Mouse (Mus musculus) MEL (cell line): Measurements from ENCODE around the gene Schip1. TPM values are rescaled to one million over a fixed set of nuclear protein-coding genes. Genes with fewer than 3 reads are reported as not detected.

Experiments used
- DNase-seq: peaks from one replicate; pipeline ENCODE4 v3.0.0; 2011; ENCODE audit warnings: low read depth, low spot score
- H3K27ac ChIP-seq: 2 replicates; pipeline ENCODE4 v1.5.1; 2012; ENCODE audit warnings: low read depth, mild to moderate bottlenecking, control low read depth, low read length, moderate library complexity; ENCODE audit not compliant: control insufficient read depth
- H3K27me3 ChIP-seq, 2 experiments: fragments of 150-350 bp in 1 of 2; sonication (generic) in 1 of 2; 2 replicates each; pipeline ENCODE4 v1.6.1; 2012; ENCODE audit warnings: low read length in 2 of 2, mild to moderate bottlenecking in 2 of 2, improper control_type of control experiment in 1 of 2, moderate library complexity in 1 of 2; ENCODE audit not compliant: insufficient read depth in 2 of 2, control insufficient read depth in 1 of 2
- H3K36me3 ChIP-seq, 2 experiments: 2 replicates each; pipeline ENCODE4 v1.6.1; 2012 to 2014; ENCODE audit warnings: low read length in 2 of 2, improper control_type of control experiment in 1 of 2, inconsistent platforms in 1 of 2, mild to moderate bottlenecking in 1 of 2; ENCODE audit not compliant: insufficient read depth in 2 of 2, control insufficient read depth in 1 of 2
- H3K4me1 ChIP-seq, 2 experiments: fragments of 150-350 bp in 1 of 2; sonication (generic) in 1 of 2; 2 replicates each; pipeline ENCODE4 v1.6.1; 2012; ENCODE audit warnings: low read length in 2 of 2, improper control_type of control experiment in 1 of 2, mild to moderate bottlenecking in 1 of 2; ENCODE audit not compliant: insufficient read depth in 2 of 2, control insufficient read depth in 1 of 2
- H3K4me3 ChIP-seq, 2 experiments: fragments of 150-350 bp in 1 of 2; sonication (generic) in 1 of 2; 2 replicates each; pipeline ENCODE4 v1.5.1; 2012; ENCODE audit warnings: low read depth in 2 of 2, low read length in 2 of 2, mild to moderate bottlenecking in 2 of 2, moderate library complexity in 2 of 2, control low read depth in 1 of 2, improper control_type of control experiment in 1 of 2; ENCODE audit not compliant: control insufficient read depth in 1 of 2, insufficient read depth in 1 of 2
- H3K79me2 ChIP-seq: 2 replicates; pipeline ENCODE4 v1.6.1; 2012; ENCODE audit warnings: mild to moderate bottlenecking, low read length, moderate library complexity; ENCODE audit not compliant: control insufficient read depth, poor library complexity, insufficient read depth
- H3K9ac ChIP-seq: 2 replicates; pipeline ENCODE4 v1.6.1; 2012; ENCODE audit warnings: low read depth, mild to moderate bottlenecking, control low read depth, low read length, moderate library complexity; ENCODE audit not compliant: control insufficient read depth, poor library complexity, severe bottlenecking
- H3K9me3 ChIP-seq: fragments of 150-350 bp; sonication (generic); replicated peaks from 2 replicates; pipeline ENCODE4 v1.6.1; 2012; ENCODE audit warnings: mild to moderate bottlenecking, low read length, improper control_type of control experiment, moderate library complexity; ENCODE audit not compliant: insufficient read depth
- BHLHE40 ChIP-seq: IDR thresholded peaks from 2 replicates; pipeline ENCODE4 v1.6.1; 2012; ENCODE audit warnings: low read depth, mild to moderate bottlenecking, inconsistent platforms, low read length, improper control_type of control experiment, borderline replicate concordance
- CHD1 ChIP-seq: IDR thresholded peaks from 2 replicates; pipeline ENCODE4 v1.6.1; 2012; ENCODE audit warnings: low read depth, mild to moderate bottlenecking, inconsistent platforms, low read length, improper control_type of control experiment
- CTCF ChIP-seq, 3 experiments: IDR thresholded peaks in 2 of 3; conservative IDR thresholded peaks in 1 of 3; 2 replicates each; pipeline ENCODE4 v1.5.1; 2011 to 2012; ENCODE audit warnings: low read length in 3 of 3, low read depth in 2 of 3, mild to moderate bottlenecking in 2 of 3, improper control_type of control experiment in 1 of 3, inconsistent platforms in 1 of 3, mixed read lengths in 1 of 3, moderate library complexity in 1 of 3; ENCODE audit not compliant: control insufficient read depth in 1 of 3, insufficient read depth in 1 of 3, poor library complexity in 1 of 3, severe bottlenecking in 1 of 3
- EP300 ChIP-seq, 2 experiments: IDR thresholded peaks; 2 replicates each; pipeline ENCODE4 v1.6.1; 2011; ENCODE audit warnings: improper control_type of control experiment in 2 of 2, low read length in 2 of 2, low read depth in 1 of 2, mild to moderate bottlenecking in 1 of 2
- GABPA ChIP-seq: IDR thresholded peaks from 2 replicates; pipeline ENCODE4 v1.6.1; 2012; ENCODE audit warnings: low read depth, mild to moderate bottlenecking, inconsistent platforms, low read length, improper control_type of control experiment, moderate library complexity
- GATA1 ChIP-seq: IDR thresholded peaks from 2 replicates; pipeline ENCODE4 v1.6.1; 2011; ENCODE audit warnings: low read depth, low read length, improper control_type of control experiment
- HCFC1 ChIP-seq: IDR thresholded peaks from 2 replicates; pipeline ENCODE4 v1.6.1; 2012; ENCODE audit warnings: low read depth, mild to moderate bottlenecking, inconsistent platforms, low read length, improper control_type of control experiment, moderate library complexity
- MAFK ChIP-seq: IDR thresholded peaks from 2 replicates; pipeline ENCODE4 v1.6.1; 2011; ENCODE audit warnings: low read depth, mild to moderate bottlenecking, low read length, improper control_type of control experiment, borderline replicate concordance
- MYB ChIP-seq: IDR thresholded peaks from 2 replicates; pipeline ENCODE4 v1.6.1; 2011; ENCODE audit warnings: mild to moderate bottlenecking, low read depth, low read length, improper control_type of control experiment
- MYC ChIP-seq: IDR thresholded peaks from 2 replicates; pipeline ENCODE4 v1.6.1; 2011; ENCODE audit warnings: low read depth, mild to moderate bottlenecking, low read length, improper control_type of control experiment, moderate library complexity
- NRF1 ChIP-seq: IDR thresholded peaks from 2 replicates; pipeline ENCODE4 v1.6.1; 2014; ENCODE audit warnings: low read depth, mild to moderate bottlenecking, inconsistent platforms, low read length, improper control_type of control experiment, moderate library complexity; ENCODE audit not compliant: poor library complexity, insufficient read depth, severe bottlenecking
- POLR2A ChIP-seq, 2 experiments: IDR thresholded peaks; 2 replicates each; pipeline ENCODE4 v1.6.1; 2011 to 2012; ENCODE audit warnings: low read length in 2 of 2, mild to moderate bottlenecking in 2 of 2, control low read depth in 1 of 2, improper control_type of control experiment in 1 of 2, low read depth in 1 of 2, moderate library complexity in 1 of 2; ENCODE audit not compliant: control insufficient read depth in 1 of 2, insufficient read depth in 1 of 2, poor library complexity in 1 of 2
- POLR2AphosphoS5 ChIP-seq: IDR thresholded peaks from 2 replicates; pipeline ENCODE4 v1.6.1; 2012; ENCODE audit warnings: low read depth, borderline replicate concordance, mild to moderate bottlenecking, inconsistent platforms, low read length, moderate library complexity, mixed read lengths
- RAD21 ChIP-seq: IDR thresholded peaks from 2 replicates; pipeline ENCODE4 v1.6.1; 2011; ENCODE audit warnings: mild to moderate bottlenecking, low read depth, low read length, improper control_type of control experiment
- RCOR1 ChIP-seq: IDR thresholded peaks from 2 replicates; pipeline ENCODE4 v1.6.1; 2012; ENCODE audit warnings: low read depth, mild to moderate bottlenecking, inconsistent platforms, low read length, improper control_type of control experiment
- SIN3A ChIP-seq: IDR thresholded peaks from 2 replicates; pipeline ENCODE4 v1.6.1; 2012; ENCODE audit warnings: low read length, improper control_type of control experiment, inconsistent platforms
- SMC3 ChIP-seq: IDR thresholded peaks from 2 replicates; pipeline ENCODE4 v1.6.1; 2011; ENCODE audit warnings: low read depth, low read length, improper control_type of control experiment
- TAL1 ChIP-seq: IDR thresholded peaks from 2 replicates; pipeline ENCODE4 v1.6.1; 2012; ENCODE audit warnings: mild to moderate bottlenecking, inconsistent platforms, low read length, moderate library complexity, mixed read lengths
- TBP ChIP-seq: IDR thresholded peaks from 2 replicates; pipeline ENCODE4 v1.8.0; 2011; ENCODE audit warnings: low read depth, low read length, improper control_type of control experiment
- UBTF ChIP-seq: IDR thresholded peaks from 2 replicates; pipeline ENCODE4 v1.6.1; 2012; ENCODE audit warnings: low read depth, mild to moderate bottlenecking, inconsistent platforms, low read length, improper control_type of control experiment, moderate library complexity, borderline replicate concordance; ENCODE audit not compliant: insufficient read depth
- USF1 ChIP-seq: IDR thresholded peaks from 2 replicates; pipeline ENCODE4 v1.6.1; 2014; ENCODE audit warnings: low read depth, mild to moderate bottlenecking, inconsistent platforms, low read length, improper control_type of control experiment, moderate library complexity
- USF2 ChIP-seq, 2 experiments: IDR thresholded peaks; 2 replicates each; pipeline ENCODE4 v1.6.1; 2011 to 2012; ENCODE audit warnings: improper control_type of control experiment in 2 of 2, low read length in 2 of 2, borderline replicate concordance in 1 of 2, inconsistent platforms in 1 of 2, low read depth in 1 of 2, mild to moderate bottlenecking in 1 of 2; ENCODE audit not compliant: insufficient read depth in 1 of 2
- ZC3H11A ChIP-seq: IDR thresholded peaks from 2 replicates; pipeline ENCODE4 v1.6.1; 2012; ENCODE audit warnings: low read depth, mild to moderate bottlenecking, inconsistent platforms, low read length, improper control_type of control experiment
- ZKSCAN1 ChIP-seq: IDR thresholded peaks from 2 replicates; pipeline ENCODE4 v1.6.1; 2012; ENCODE audit warnings: low read depth, mild to moderate bottlenecking, inconsistent platforms, low read length, improper control_type of control experiment, moderate library complexity
- ZMIZ1 ChIP-seq: IDR thresholded peaks from 2 replicates; pipeline ENCODE4 v1.6.1; 2012; ENCODE audit warnings: low read depth, mild to moderate bottlenecking, inconsistent platforms, low read length, improper control_type of control experiment, moderate library complexity
- polyA plus RNA-seq, 2 experiments: library from polyadenylated mRNA; stranded (reverse) in 1 of 2; unstranded in 1 of 2; fragments of >175 nt in 1 of 2; fragments of >200 nt in 1 of 2; gene quantifications; 2 replicates each; pipeline versions ENCODE4 v1.2.1 to v1.2.4; 2012; ENCODE audit warnings: low replicate concordance in 2 of 2, low read depth in 1 of 2; ENCODE audit not compliant: insufficient read length in 2 of 2, insufficient read depth in 1 of 2, missing spikeins in 1 of 2
- total RNA-seq: library from RNA; depleted of rRNA; stranded (reverse); fragments of 300-350 nt; gene quantifications from 2 replicates; pipeline ENCODE4 v1.2.3, GENCODE M21; 2012

The Schip1 gene
- total and polyA plus RNA-seq, 3 experiments = 10.1 to 12.4 TPM; not detected in 1

DNA sequence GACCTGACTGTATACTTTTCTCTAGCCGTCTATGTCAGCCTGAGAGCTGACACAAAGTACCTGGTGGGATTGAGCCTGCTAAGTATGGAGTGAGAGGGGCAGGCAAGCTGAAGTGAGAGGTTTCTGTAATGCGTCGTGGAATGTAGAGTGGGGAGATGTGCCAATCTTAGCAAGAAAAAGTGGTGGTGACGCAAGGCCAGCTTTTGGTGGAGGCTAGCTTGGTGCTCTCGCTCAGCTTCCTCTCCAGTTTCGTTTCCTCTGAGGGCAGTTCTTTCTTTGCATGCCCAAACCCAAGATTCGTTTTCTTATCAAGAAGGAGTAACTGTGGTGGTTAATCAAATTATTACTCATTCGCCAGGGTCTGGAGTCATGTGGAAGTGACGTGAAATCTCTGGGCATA lies 492.3 kb downstream of the Schip1 start:
- DNase-seq = peak; percentile 26

DNA sequence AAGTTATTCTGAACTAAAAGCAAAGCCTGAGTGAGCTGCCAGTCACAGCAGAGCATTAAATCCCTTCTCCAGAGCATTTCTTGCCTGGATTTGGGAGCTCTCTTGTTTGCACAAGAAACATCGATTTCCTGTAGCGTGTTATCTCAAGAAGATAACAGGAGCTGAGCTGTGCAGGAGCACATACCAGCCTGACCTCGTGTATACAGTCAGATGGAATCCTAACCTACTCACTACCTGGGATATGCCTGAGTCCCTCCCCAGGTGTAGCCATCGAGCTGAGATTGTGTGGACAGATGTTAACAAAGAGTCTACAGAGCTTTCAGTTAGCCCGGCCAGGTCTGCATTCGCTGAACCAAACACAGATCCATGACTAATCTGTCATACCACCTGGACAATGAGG lies 494.1 kb downstream of the Schip1 start:
- TF ChIP-seq GABPA (no peak), TBP (no peak), RCOR1 (no peak), CHD1 (no peak), POLR2AphosphoS5 (no peak), ZMIZ1 (no peak), USF1 (no peak), BHLHE40 (no peak), SMC3 (no peak), UBTF (no peak), ZC3H11A (no peak)
- Histone ChIP-seq H3K79me2 (no peaks in the 10 kb centered on the region), H3K27me3 (no peaks in the 10 kb centered on the region), H3K27ac (no peak overlapping the region), H3K4me3 (no peak overlapping the region), H3K36me3 (no peaks in the 10 kb centered on the region; a peak in 1 of 4 replicates), H3K4me1 (peaks cover 0 to 13% of the 10 kb centered on the region in 2 experiments; a peak in 1 of 4 replicates), H3K9ac (no peak overlapping the region), H3K9me3 (no peaks in the 10 kb centered on the region)
- no peak for DNase-seq

More for the DNA sequence above, 492.3 kb downstream of the Schip1 start:
- Histone ChIP-seq H3K27ac (peak overlapping the region; percentile 5; the same call in 1 of the 2 replicates), H3K4me3 (no peak overlapping the region), H3K79me2 (no peaks in the 10 kb centered on the region), H3K27me3 (no peaks in the 10 kb centered on the region), H3K9me3 (no peaks in the 10 kb centered on the region), H3K4me1 (peaks cover 0 to 13% of the 10 kb centered on the region in 2 experiments; a peak in 1 of 4 replicates), H3K9ac (no peak overlapping the region), H3K36me3 (no peaks in the 10 kb centered on the region; a peak in 1 of 4 replicates)
- peak in 1 of 2 experiments; percentile 26; a peak in 1 of 4 replicates for TF ChIP-seq EP300 (IDR thresholded peaks at IDR 0.05; ENCODE audit: low read depth in 1 of 2, low read length in 2 of 2)
- no peak for TF ChIP-seq GATA1

DNA sequence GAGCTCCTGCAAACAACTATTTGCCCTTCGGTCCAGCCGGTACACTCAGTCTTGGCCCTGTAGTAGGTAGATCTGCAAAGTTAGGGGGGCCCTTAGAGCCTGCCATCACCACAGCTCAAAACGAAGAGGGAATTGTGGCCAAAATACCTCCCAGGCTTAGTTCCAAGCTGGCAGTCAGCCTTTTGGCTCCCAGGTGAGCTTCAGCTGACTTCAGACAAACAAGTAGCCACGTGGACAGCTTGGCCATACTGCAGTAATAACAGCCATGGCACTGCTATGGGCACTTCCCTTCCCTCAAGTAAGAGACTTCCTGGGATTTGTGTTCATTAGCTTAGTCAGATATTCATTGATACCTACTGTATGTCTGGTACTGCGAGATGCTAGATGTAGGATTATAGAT lies 495.5 kb downstream of the Schip1 start:
- no peak overlapping the region for H3K27ac ChIP-seq
- TF ChIP-seq MYB (no peak), ZKSCAN1 (no peak), GABPA (no peak), ZC3H11A (no peak), RAD21 (no peak), NRF1 (no peak), CTCF (IDR thresholded peaks at IDR 0.05 in 2 of 3, conservative IDR thresholded peaks at IDR 0.05 in 1 of 3; ENCODE audit: control insufficient read depth in 1 of 3, insufficient read depth in 1 of 3, low read depth in 2 of 3, low read length in 3 of 3, poor library complexity in 1 of 3, severe bottlenecking in 1 of 3) (no peak), HCFC1 (no peak), ZMIZ1 (no peak), SMC3 (no peak), EP300 (IDR thresholded peaks at IDR 0.05; ENCODE audit: low read depth in 1 of 2, low read length in 2 of 2) (no peak), MYC (no peak), USF2 (IDR thresholded peaks at IDR 0.05; ENCODE audit: borderline replicate concordance in 1 of 2, insufficient read depth in 1 of 2, low read depth in 1 of 2, low read length in 2 of 2) (no peak), MAFK (no peak), UBTF (no peak), BHLHE40 (no peak), POLR2A (IDR thresholded peaks at IDR 0.05; ENCODE audit: control insufficient read depth in 1 of 2, insufficient read depth in 1 of 2, low read depth in 1 of 2, low read length in 2 of 2, poor library complexity in 1 of 2) (no peak), TAL1 (no peak), SIN3A (no peak)
- no peak overlapping the region for H3K9ac ChIP-seq
- no peaks in the 10 kb centered on the region; a peak in 1 of 4 replicates for H3K36me3 ChIP-seq
- peaks cover 0 to 13% of the 10 kb centered on the region in 2 experiments; a peak in 1 of 4 replicates for H3K4me1 ChIP-seq
- H3K79me2 ChIP-seq = no peaks in the 10 kb centered on the region
- no peaks in the 10 kb centered on the region for H3K9me3 ChIP-seq
- no peak for DNase-seq
- H3K4me3 ChIP-seq = no peak overlapping the region
- no peaks in the 10 kb centered on the region for H3K27me3 ChIP-seq
